Mouse (Mus musculus) forebrain, embryonic 16.5 days (tissue): ENCODE results near the gene Edem3. TPM values are rescaled to one million over a fixed set of nuclear protein-coding genes. Genes with fewer than 3 reads are reported as not detected.

Experiments
- ATAC-seq: fragments of 200-750 bp; cut with Nextera tagmentation; 2 replicates; pipeline ENCODE4 v1.8.0; 2017; ENCODE audit warnings: mild to moderate bottlenecking, moderate library complexity
- H3K27ac ChIP-seq: fragments of 300-500 bp; sonication (generic); 2 replicates; pipeline ENCODE4 v1.5.1; 2014; ENCODE audit warnings: low read length, control low read depth
- H3K27me3 ChIP-seq: fragments of 300-500 bp; sonication (generic); replicated peaks from 2 replicates; pipeline ENCODE4 v1.6.1; 2014; ENCODE audit warnings: low read length; ENCODE audit not compliant: control insufficient read depth, insufficient read depth
- H3K36me3 ChIP-seq: fragments of 300-500 bp; sonication (generic); 2 replicates; pipeline ENCODE4 v1.6.1; 2014; ENCODE audit not compliant: control insufficient read depth, insufficient read depth
- H3K4me1 ChIP-seq: fragments of 300-500 bp; sonication (generic); replicated peaks from 2 replicates; pipeline ENCODE4 v1.6.1; 2014; ENCODE audit warnings: low read length; ENCODE audit not compliant: control insufficient read depth, insufficient read depth
- H3K4me2 ChIP-seq: fragments of 300-500 bp; sonication (generic); 2 replicates; pipeline ENCODE4 v1.6.1; 2014; ENCODE audit warnings: mild to moderate bottlenecking, low read length, control low read depth
- H3K4me3 ChIP-seq: fragments of 300-500 bp; sonication (generic); replicated peaks from 2 replicates; pipeline ENCODE4 v1.5.1; 2014; ENCODE audit warnings: mild to moderate bottlenecking, low read length, control low read depth
- H3K9ac ChIP-seq: fragments of 300-500 bp; sonication (generic); replicated peaks from 2 replicates; pipeline ENCODE4 v1.6.1; 2014; ENCODE audit warnings: low read depth, low read length, control low read depth
- H3K9me3 ChIP-seq: fragments of 300-500 bp; sonication (generic); 2 replicates; pipeline ENCODE4 v1.6.1; 2016; ENCODE audit warnings: low read length; ENCODE audit not compliant: control insufficient read depth
- WGBS: fragments of 180-500 bp; shearing (Covaris S2); extraction: QIAGEN DNeasy Blood & Tissue Kit; methylation state at CpG from one replicate; pipeline ENCODE4 v1.1.7; 2014; 5-methylcytosine and 5-hydroxymethylcytosine counted together
- polyA plus RNA-seq: library from polyadenylated mRNA; unstranded; fragments of >200 nt; fragmentation: Nextera tagmentation; extraction: Ambion mirVana; gene quantifications from 2 replicates; pipeline ENCODE4 v1.2.1, GENCODE M21; 2015

The Edem3 gene
- polyA plus RNA-seq, 1 experiment from 2014 or later: 21.2 TPM

GRCm38 (mm10) chr1:151863135-151863796, 108.1 kb downstream of the Edem3 start:
- no peaks in the 10 kb centered on the region for H3K9me3 ChIP-seq
- H3K27me3 ChIP-seq: no peaks in the 10 kb centered on the region
- no peaks in the 10 kb centered on the region for H3K4me1 ChIP-seq
- H3K9ac ChIP-seq: no peak overlapping the region
- H3K36me3 ChIP-seq: no peaks in the 10 kb centered on the region
- H3K4me2 ChIP-seq: no peak overlapping the region
- H3K4me3 ChIP-seq: no peak overlapping the region
- no peak for ATAC-seq
- WGBS: 88% methylated on average over 17 of the region's 17 CpGs
- H3K27ac ChIP-seq: no peak overlapping the region

- 88% methylated on average over 12 of the region's 12 CpGs for WGBS
Observed at GRCm38 (mm10) chr1:151863797-151864147, 108.6 kb downstream of the Edem3 start.

DNA sequence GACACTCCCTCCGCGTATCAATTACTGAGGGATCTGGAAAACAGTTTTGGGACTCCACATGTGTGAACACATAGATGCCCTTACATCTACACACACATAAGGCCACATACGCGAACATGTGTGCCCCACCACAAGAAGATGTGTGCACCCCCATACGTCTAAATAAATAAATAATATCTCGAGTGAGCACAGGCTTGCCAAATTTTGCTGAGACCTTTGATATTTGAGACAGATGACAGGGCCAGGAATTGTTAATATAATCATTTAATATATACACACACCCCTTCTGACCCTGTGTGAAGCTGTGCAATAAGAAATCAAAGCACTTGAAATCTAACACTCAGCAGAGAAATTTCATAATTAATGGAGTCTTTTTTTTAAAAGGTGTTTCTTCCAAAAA, 109.2 kb downstream of the Edem3 start:
- 94% methylated on average over 6 of the region's 6 CpGs for WGBS
- H3K4me1 ChIP-seq: no peaks in the 10 kb centered on the region

More at GRCm38 (mm10) chr1:151863797-151864147, 108.6 kb downstream of the Edem3 start:
- H3K36me3 ChIP-seq: no peaks in the 10 kb centered on the region
- H3K9ac ChIP-seq: no peak overlapping the region
- no peak overlapping the region for H3K4me3 ChIP-seq
- no peaks in the 10 kb centered on the region for H3K9me3 ChIP-seq
- ATAC-seq: no peak
- no peaks in the 10 kb centered on the region for H3K27me3 ChIP-seq
- no peaks in the 10 kb centered on the region for H3K4me1 ChIP-seq
- H3K27ac ChIP-seq: no peak overlapping the region
- H3K4me2 ChIP-seq: no peak overlapping the region

More for the DNA sequence above, 109.2 kb downstream of the Edem3 start:
- H3K4me2 ChIP-seq: no peak overlapping the region
- no peak overlapping the region for H3K27ac ChIP-seq
- no peak overlapping the region for H3K4me3 ChIP-seq
- no peaks in the 10 kb centered on the region for H3K36me3 ChIP-seq
- no peaks in the 10 kb centered on the region for H3K27me3 ChIP-seq
- H3K9ac ChIP-seq: no peak overlapping the region
- H3K9me3 ChIP-seq: no peaks in the 10 kb centered on the region
- no peak for ATAC-seq

Other genes with a start within 250 kb of the Edem3 start
- 0.68 and 0.88 TPM in 2 replicates for gene Fam129a, start 184.2 kb upstream of the Edem3 start, polyA plus RNA-seq